ENCODE assay signal across 11 mouse cellular contexts in genomic region chr5:53496846-53497549, GRCm38 (mm10). TPM values are rescaled to one million over a fixed set of nuclear protein-coding genes. Genes with fewer than 3 reads are reported as not detected.
DNase-seq lines count a peak whose midpoint lies in the region; ATAC-seq and TF ChIP-seq lines count a peak whose summit lies in the region.
"Had no signal": no experiment of that assay in that cellular context is flagged by ENCODE, and none has a peak within 500 bp of the region (broad histone marks: within the 10 kb centered on the region; RNA-seq: fewer than 3 reads in every experiment).

No protein-coding gene starts in this region.

- peak overlapping the region; percentile 59 for H3K27ac ChIP-seq in intestine, embryonic 14.5 days (ENCODE audit: low read depth)
- H3K27ac ChIP-seq in intestine, postnatal 0 days (ENCODE audit: low read depth, low read length): no peak overlapping the region
- no peak overlapping the region for H3K27ac ChIP-seq in embryonic facial prominence, embryonic 15.5 days (replicated peaks)
- no peak overlapping the region for H3K27ac ChIP-seq in neural tube, embryonic 15.5 days (replicated peaks)
- H3K27ac ChIP-seq: hindbrain, embryonic 15.5 days had no signal

- ATAC-seq in intestine, embryonic 14.5 days (replicated peaks; ENCODE audit: low FRiP score, low TSS enrichment, low read depth): 0 out of 2 replicates have a peak, but pooled peaks have one; percentile 47
- ATAC-seq in intestine, postnatal 0 days: no peak
- peak; percentile 28; the same call in 1 of the 2 replicates for ATAC-seq in embryonic facial prominence, embryonic 15.5 days (ENCODE audit: insufficient number of reproducible peaks, low FRiP score, low TSS enrichment, low read depth)
- ATAC-seq in neural tube, embryonic 15.5 days (ENCODE audit: low FRiP score): no peak

- 39% methylated on average over 9 of the region's 9 CpGs for WGBS in intestine, embryonic 14.5 days
- WGBS in intestine, postnatal 0 days: 48% methylated on average over 9 of the region's 9 CpGs
- WGBS in embryonic facial prominence, embryonic 15.5 days: 56% methylated on average over 9 of the region's 9 CpGs
- 81% methylated on average over 9 of the region's 9 CpGs for WGBS in neural tube, embryonic 15.5 days

- TF ChIP-seq CTCF in intestine, postnatal 0 days (IDR thresholded peaks at IDR 0.05; ENCODE audit: low read depth): no peak

- H3K36me3 ChIP-seq in intestine, embryonic 14.5 days (ENCODE audit: control insufficient read depth, insufficient read depth, low read length): no peaks in the 10 kb centered on the region
- H3K36me3 ChIP-seq in intestine, postnatal 0 days (ENCODE audit: control insufficient read depth, insufficient read depth): no peaks in the 10 kb centered on the region
- H3K36me3 ChIP-seq in embryonic facial prominence, embryonic 15.5 days: no peaks in the 10 kb centered on the region
- no peaks in the 10 kb centered on the region for H3K36me3 ChIP-seq in neural tube, embryonic 15.5 days
- H3K36me3 ChIP-seq: hindbrain, embryonic 15.5 days had no signal

- H3K9ac ChIP-seq in intestine, embryonic 14.5 days (ENCODE audit: low read length): no peak overlapping the region
- H3K9ac ChIP-seq in intestine, postnatal 0 days (ENCODE audit: low read depth, low read length): no peak overlapping the region
- H3K9ac ChIP-seq in embryonic facial prominence, embryonic 15.5 days: no peak overlapping the region
- H3K9ac ChIP-seq in neural tube, embryonic 15.5 days (replicated peaks): no peak overlapping the region
- H3K9ac ChIP-seq: hindbrain, embryonic 15.5 days had no signal

- H3K9me3 ChIP-seq in intestine, embryonic 14.5 days (ENCODE audit: control insufficient read depth, low read length): no peaks in the 10 kb centered on the region
- H3K9me3 ChIP-seq in intestine, postnatal 0 days (ENCODE audit: control insufficient read depth): no peaks in the 10 kb centered on the region
- H3K9me3 ChIP-seq in embryonic facial prominence, embryonic 15.5 days (replicated peaks): no peaks in the 10 kb centered on the region
- no peaks in the 10 kb centered on the region for H3K9me3 ChIP-seq in neural tube, embryonic 15.5 days (replicated peaks)
- H3K9me3 ChIP-seq: hindbrain, embryonic 15.5 days had no signal

- H3K27me3 ChIP-seq in intestine, embryonic 14.5 days (replicated peaks; ENCODE audit: control insufficient read depth, insufficient read depth, low read length): no peaks in the 10 kb centered on the region
- no peaks in the 10 kb centered on the region for H3K27me3 ChIP-seq in intestine, postnatal 0 days (replicated peaks; ENCODE audit: control insufficient read depth, insufficient read depth, low read length)
- no peaks in the 10 kb centered on the region for H3K27me3 ChIP-seq in embryonic facial prominence, embryonic 15.5 days
- no peaks in the 10 kb centered on the region for H3K27me3 ChIP-seq in neural tube, embryonic 15.5 days (replicated peaks)
- H3K27me3 ChIP-seq: hindbrain, embryonic 15.5 days had no signal

- H3K4me1 ChIP-seq in intestine, embryonic 14.5 days (replicated peaks; ENCODE audit: control insufficient read depth, insufficient read depth, low read length): peaks cover 12% of the 10 kb centered on the region; the same call in 1 of the 2 replicates
- H3K4me1 ChIP-seq in intestine, postnatal 0 days (replicated peaks; ENCODE audit: control insufficient read depth, insufficient read depth, low read length): no peaks in the 10 kb centered on the region
- 0 out of 2 replicates have a peak, but pooled peaks cover 3% of the 10 kb centered on the region for H3K4me1 ChIP-seq in embryonic facial prominence, embryonic 15.5 days
- H3K4me1 ChIP-seq in neural tube, embryonic 15.5 days: no peaks in the 10 kb centered on the region

- DNase-seq in intestine, embryonic 14.5 days (ENCODE audit: low spot score): no peak
- DNase-seq in kidney, adult 9 months: peak; percentile 47
- peak; percentile 31 for DNase-seq in lung, postnatal 36 days
- DNase-seq in gastrocnemius, postnatal 4 days (ENCODE audit: low spot score in 2 of 2): no peak
- DNase-seq: cerebellum, postnatal 10 days; gastrocnemius, postnatal 14 days; liver had no signal

- no peak overlapping the region for H3K4me3 ChIP-seq in intestine, embryonic 14.5 days (ENCODE audit: low read depth, low read length)
- no peak overlapping the region for H3K4me3 ChIP-seq in intestine, postnatal 0 days (ENCODE audit: low read depth, low read length)
- no peak overlapping the region for H3K4me3 ChIP-seq in embryonic facial prominence, embryonic 15.5 days (replicated peaks)
- H3K4me3 ChIP-seq in neural tube, embryonic 15.5 days (replicated peaks): no peak overlapping the region
- H3K4me3 ChIP-seq: hindbrain, embryonic 15.5 days had no signal

- H3K4me2 ChIP-seq in intestine, embryonic 14.5 days (ENCODE audit: low read length): 0 out of 2 replicates have a peak overlapping the region, but pooled peaks have one; percentile 8
- no peak overlapping the region for H3K4me2 ChIP-seq in intestine, postnatal 0 days (replicated peaks; ENCODE audit: low read depth)
- no peak overlapping the region for H3K4me2 ChIP-seq in embryonic facial prominence, embryonic 15.5 days (replicated peaks)
- H3K4me2 ChIP-seq in neural tube, embryonic 15.5 days: no peak overlapping the region
- H3K4me2 ChIP-seq: hindbrain, embryonic 15.5 days had no signal

RNA-seq across cellular contexts. Expression of gene Rbpj, which starts 31.0 kb away (rescaled TPM):
- polyA plus RNA-seq in intestine, embryonic 14.5 days (2014; fragmentation: Nextera tagmentation; extraction: Ambion mirVana): 39.3 and 49.1 TPM in 2 replicates
- polyA plus RNA-seq in intestine, postnatal 0 days (2015; fragmentation: Nextera tagmentation; extraction: Ambion mirVana): 14.2 and 15.0 TPM in 2 replicates
- 36.4 and 37.6 TPM in 2 replicates for polyA plus RNA-seq in embryonic facial prominence, embryonic 15.5 days (2015; fragmentation: Nextera tagmentation; extraction: Ambion mirVana)
- polyA plus RNA-seq in neural tube, embryonic 15.5 days (2015; fragmentation: Nextera tagmentation; extraction: Ambion mirVana): 23.9 and 24.7 TPM in 2 replicates
- 10 to 100 TPM; 56.5 to 69.8 TPM for total RNA-seq in gastrocnemius, postnatal 4 days (2021)

Comparison
In these comparisons a context has a peak if more than half of its experiments do, and no peak if none do; other contexts are left out.
1. ATAC-seq: peak in intestine, embryonic 14.5 days (single experiment) and embryonic facial prominence, embryonic 15.5 days (single experiment); none in intestine, postnatal 0 days (single experiment) and neural tube, embryonic 15.5 days (single experiment).
2. DNase-seq: peak in kidney, adult 9 months (single experiment) and lung, postnatal 36 days (single experiment); none in intestine, embryonic 14.5 days (single experiment) and gastrocnemius, postnatal 4 days (0 of 2).